ENCODE assay signal across 10 mouse cellular contexts in genomic region chr7:84332295-84333168, GRCm38 (mm10).
DNase-seq lines count a peak whose midpoint lies in the region; ATAC-seq and TF ChIP-seq lines count a peak whose summit lies in the region.
"Had no signal": no experiment of that assay in that cellular context is flagged by ENCODE, and none has a peak within 500 bp of the region (broad histone marks: within the 10 kb centered on the region; RNA-seq: fewer than 3 reads in every experiment).

No protein-coding gene starts in this region.

- peaks cover 2% of the 10 kb centered on the region; the same call in 1 of the 2 replicates for H3K36me3 ChIP-seq in limb, embryonic 14.5 days (ENCODE audit: control insufficient read depth, insufficient read depth, low read length)

- H3K9ac ChIP-seq in limb, embryonic 14.5 days (ENCODE audit: low read depth, low read length, severe bottlenecking), result no peak overlapping the region

- DNase-seq in kidney, adult 11 months, result peak; percentile 19
- no peak for DNase-seq in kidney, postnatal 10 days
- DNase-seq in NIH3T3 (ENCODE audit: low read depth), result peak; percentile 95
- DNase-seq in brain, embryonic 14.5 days (ENCODE audit: low read depth), result peak; percentile 87
- peak; percentile 18 for DNase-seq in limb, embryonic 14.5 days (ENCODE audit: low spot score)
- DNase-seq in left cerebral cortex, postnatal 4 days, result no peak
- no peak for DNase-seq in retina, postnatal 1 day
- DNase-seq in cerebellum, postnatal 36 days, result no peak
- DNase-seq: right cerebral cortex, postnatal 25 days had no signal

- ATAC-seq in limb, embryonic 14.5 days (ENCODE audit: low FRiP score, low read depth), result no peak

- WGBS in limb, embryonic 14.5 days, result 36% methylated on average over 11 of the region's 11 CpGs

- TF ChIP-seq CTCF in brain, embryonic 14.5 days (IDR thresholded peaks at IDR 0.05; ENCODE audit: borderline replicate concordance, extremely low read depth, insufficient read depth, insufficient read length), result no peak

- H3K27me3 ChIP-seq in limb, embryonic 14.5 days (ENCODE audit: control insufficient read depth, insufficient read depth, low read length), result no peaks in the 10 kb centered on the region

- no peak overlapping the region for H3K4me3 ChIP-seq in limb, embryonic 14.5 days (replicated peaks; ENCODE audit: low read length)
- H3K4me3 ChIP-seq: left cerebral cortex, adult 2 months had no signal

- no peak for TF ChIP-seq POLR2A in brain, embryonic 14.5 days (IDR thresholded peaks at IDR 0.05; ENCODE audit: borderline replicate concordance, extremely low read depth, insufficient read depth, insufficient read length, poor library complexity, severe bottlenecking)
- no peak for TF ChIP-seq POLR2A in limb, embryonic 14.5 days (IDR thresholded peaks at IDR 0.05; ENCODE audit: borderline replicate concordance, extremely low read depth, insufficient read depth, insufficient read length)

- no peaks in the 10 kb centered on the region for H3K9me3 ChIP-seq in limb, embryonic 14.5 days (ENCODE audit: control insufficient read depth, low read length)

- peaks cover 20% of the 10 kb centered on the region for H3K4me1 ChIP-seq in limb, embryonic 14.5 days (ENCODE audit: control insufficient read depth, insufficient read depth, low read length)

- intact Hi-C loops in left cerebral cortex, postnatal 4 days (cut with DNase I), result no loop called here

- H3K4me2 ChIP-seq in limb, embryonic 14.5 days (replicated peaks; ENCODE audit: low read depth, low read length, severe bottlenecking), result no peak overlapping the region

- H3K27ac ChIP-seq in limb, embryonic 14.5 days (replicated peaks; ENCODE audit: low read depth, low read length), result no peak overlapping the region
- H3K27ac ChIP-seq: left cerebral cortex, adult 2 months had no signal

Comparison
In these comparisons a context has a peak if more than half of its experiments do, and no peak if none do; other contexts are left out.
1. DNase-seq: peak in kidney, adult 11 months (single experiment), NIH3T3 (single experiment), brain, embryonic 14.5 days (single experiment) and limb, embryonic 14.5 days (single experiment); none in kidney, postnatal 10 days (single experiment), left cerebral cortex, postnatal 4 days (single experiment), retina, postnatal 1 day (single experiment) and cerebellum, postnatal 36 days (0 of 2).